Mouse (Mus musculus): ENCODE measurements around the gene Dlgap3. TPM values are rescaled to one million over a fixed set of nuclear protein-coding genes. Genes with fewer than 3 reads are reported as not detected.

Dlgap3 gene
- polyA plus RNA-seq, 1 experiment from 2014 or later, result 1.4 TPM

GRCm38 (mm10) chr4:127193378-127194155, 24.6 kb downstream of the Dlgap3 start:
- no peak overlapping the region for H3K4me3 ChIP-seq (ENCODE audit: low read depth, low read length)
- H3K4me1 ChIP-seq (ENCODE audit: control insufficient read depth, insufficient read depth, low read length), result no peaks in the 10 kb centered on the region
- DNase-seq (ENCODE audit: low spot score) (no peak), ATAC-seq (replicated peaks; ENCODE audit: insufficient number of reproducible peaks, low FRiP score, low TSS enrichment, low read depth) (no peak)
- H3K27ac ChIP-seq (replicated peaks; ENCODE audit: low read depth, low read length), result no peak overlapping the region
- no peaks in the 10 kb centered on the region for H3K27me3 ChIP-seq (ENCODE audit: control insufficient read depth, insufficient read depth, low read length)
- H3K9ac ChIP-seq (replicated peaks; ENCODE audit: low read length), result no peak overlapping the region
- H3K9me3 ChIP-seq (replicated peaks; ENCODE audit: control insufficient read depth, low read length), result no peaks in the 10 kb centered on the region
- 71% methylated on average over 14 of the region's 14 CpGs for WGBS
- no peak overlapping the region for H3K4me2 ChIP-seq (ENCODE audit: low read depth, low read length)
- H3K36me3 ChIP-seq (replicated peaks; ENCODE audit: control insufficient read depth, insufficient read depth, low read depth, low read length), result no peaks in the 10 kb centered on the region

DNA sequence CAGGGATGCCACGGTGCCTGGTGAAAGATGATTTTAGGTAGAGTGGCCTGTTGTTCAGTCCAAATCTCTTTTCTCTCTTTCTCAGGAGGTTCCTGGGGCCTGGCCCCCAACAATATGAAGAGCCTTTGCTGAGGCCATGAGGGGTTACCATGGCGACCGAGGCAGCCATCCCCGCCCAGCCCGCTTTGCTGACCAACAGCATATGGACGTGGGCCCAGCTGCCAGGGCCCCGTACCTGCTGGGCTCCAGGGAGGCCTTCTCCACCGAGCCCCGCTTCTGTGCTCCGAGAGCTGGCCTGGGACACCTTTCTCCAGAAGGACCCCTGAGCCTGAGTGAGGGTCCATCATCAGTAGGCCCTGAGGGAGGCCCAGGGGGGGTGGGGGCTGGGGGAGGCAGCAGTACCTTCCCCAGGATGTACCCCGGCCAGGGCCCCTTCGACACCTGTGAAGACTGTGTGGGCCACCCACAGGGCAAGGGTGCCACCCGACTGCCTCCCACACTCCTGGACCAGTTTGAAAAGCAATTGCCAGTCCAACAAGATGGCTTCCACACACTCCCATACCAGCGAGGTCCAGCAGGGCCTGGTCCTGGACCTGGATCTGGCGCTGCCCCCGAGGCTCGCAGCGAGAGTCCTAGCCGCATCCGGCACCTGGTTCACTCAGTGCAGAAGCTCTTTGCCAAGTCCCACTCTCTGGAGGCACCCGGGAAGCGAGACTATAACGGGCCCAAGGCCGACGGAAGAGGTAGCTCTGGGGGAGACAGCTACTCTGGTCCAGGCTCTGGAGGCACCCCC, 25.7 kb downstream of the Dlgap3 start:
- no peak for DNase-seq (ENCODE audit: low spot score)

GRCm38 (mm10) chr4:127198609-127199008, 29.6 kb downstream of the Dlgap3 start:
- Histone ChIP-seq H3K4me3 (ENCODE audit: low read depth, low read length) (no peak overlapping the region), H3K27ac (replicated peaks; ENCODE audit: low read depth, low read length) (no peak overlapping the region), H3K27me3 (ENCODE audit: control insufficient read depth, insufficient read depth, low read length) (no peaks in the 10 kb centered on the region), H3K36me3 (replicated peaks; ENCODE audit: control insufficient read depth, insufficient read depth, low read depth, low read length) (no peaks in the 10 kb centered on the region), H3K4me1 (ENCODE audit: control insufficient read depth, insufficient read depth, low read length) (no peaks in the 10 kb centered on the region), H3K9ac (replicated peaks; ENCODE audit: low read length) (no peak overlapping the region), H3K9me3 (replicated peaks; ENCODE audit: control insufficient read depth, low read length) (no peaks in the 10 kb centered on the region), H3K4me2 (ENCODE audit: low read depth, low read length) (no peak overlapping the region)
- ATAC-seq (replicated peaks; ENCODE audit: insufficient number of reproducible peaks, low FRiP score, low TSS enrichment, low read depth) (no peak), DNase-seq (ENCODE audit: low spot score) (no peak)
- 30% methylated on average over 6 of the region's 6 CpGs for WGBS

More for the DNA sequence above, 25.7 kb downstream of the Dlgap3 start:
- no peaks in the 10 kb centered on the region for H3K4me1 ChIP-seq (ENCODE audit: control insufficient read depth, insufficient read depth, low read length)
- no peaks in the 10 kb centered on the region for H3K27me3 ChIP-seq (ENCODE audit: control insufficient read depth, insufficient read depth, low read length)
- no peak overlapping the region for H3K27ac ChIP-seq (replicated peaks; ENCODE audit: low read depth, low read length)
- WGBS, result 83% methylated on average over 24 of the region's 25 CpGs
- H3K9ac ChIP-seq (replicated peaks; ENCODE audit: low read length), result no peak overlapping the region
- H3K9me3 ChIP-seq (replicated peaks; ENCODE audit: control insufficient read depth, low read length), result no peaks in the 10 kb centered on the region
- H3K36me3 ChIP-seq (replicated peaks; ENCODE audit: control insufficient read depth, insufficient read depth, low read depth, low read length), result no peaks in the 10 kb centered on the region
- no peak for ATAC-seq (replicated peaks; ENCODE audit: insufficient number of reproducible peaks, low FRiP score, low TSS enrichment, low read depth)
- H3K4me3 ChIP-seq (ENCODE audit: low read depth, low read length), result no peak overlapping the region
- no peak overlapping the region for H3K4me2 ChIP-seq (ENCODE audit: low read depth, low read length)

GRCm38 (mm10) chr4:127199406-127199805, 30.4 kb downstream of the Dlgap3 start:
- Histone ChIP-seq H3K9ac (replicated peaks; ENCODE audit: low read length) (no peak overlapping the region), H3K4me2 (ENCODE audit: low read depth, low read length) (no peak overlapping the region)
- no peak for ATAC-seq (replicated peaks; ENCODE audit: insufficient number of reproducible peaks, low FRiP score, low TSS enrichment, low read depth)

GRCm38 (mm10) chr4:127200164-127200722, 31.2 kb downstream of the Dlgap3 start:
- Histone ChIP-seq H3K4me3 (ENCODE audit: low read depth, low read length) (no peak overlapping the region), H3K4me1 (ENCODE audit: control insufficient read depth, insufficient read depth, low read length) (no peaks in the 10 kb centered on the region), H3K36me3 (replicated peaks; ENCODE audit: control insufficient read depth, insufficient read depth, low read depth, low read length) (no peaks in the 10 kb centered on the region), H3K4me2 (ENCODE audit: low read depth, low read length) (no peak overlapping the region), H3K27me3 (ENCODE audit: control insufficient read depth, insufficient read depth, low read length) (no peaks in the 10 kb centered on the region), H3K9ac (replicated peaks; ENCODE audit: low read length) (no peak overlapping the region), H3K9me3 (replicated peaks; ENCODE audit: control insufficient read depth, low read length) (no peaks in the 10 kb centered on the region), H3K27ac (replicated peaks; ENCODE audit: low read depth, low read length) (no peak overlapping the region)
- DNase-seq (ENCODE audit: low spot score) (no peak), ATAC-seq (replicated peaks; ENCODE audit: insufficient number of reproducible peaks, low FRiP score, low TSS enrichment, low read depth) (no peak)
- WGBS, result 91% methylated on average over 12 of the region's 12 CpGs

More at GRCm38 (mm10) chr4:127199406-127199805, 30.4 kb downstream of the Dlgap3 start:
- Histone ChIP-seq H3K27ac (replicated peaks; ENCODE audit: low read depth, low read length) (no peak overlapping the region), H3K4me1 (ENCODE audit: control insufficient read depth, insufficient read depth, low read length) (no peaks in the 10 kb centered on the region), H3K9me3 (replicated peaks; ENCODE audit: control insufficient read depth, low read length) (no peaks in the 10 kb centered on the region), H3K36me3 (replicated peaks; ENCODE audit: control insufficient read depth, insufficient read depth, low read depth, low read length) (no peaks in the 10 kb centered on the region), H3K4me3 (ENCODE audit: low read depth, low read length) (no peak overlapping the region), H3K27me3 (ENCODE audit: control insufficient read depth, insufficient read depth, low read length) (no peaks in the 10 kb centered on the region)
- WGBS, result 55% methylated on average over 12 of the region's 12 CpGs
- no peak for DNase-seq (ENCODE audit: low spot score)

GRCm38 (mm10) chr4:127200769-127201617, 32.0 kb downstream of the Dlgap3 start:
- Histone ChIP-seq H3K27me3 (ENCODE audit: control insufficient read depth, insufficient read depth, low read length) (no peaks in the 10 kb centered on the region), H3K4me3 (ENCODE audit: low read depth, low read length) (no peak overlapping the region), H3K36me3 (replicated peaks; ENCODE audit: control insufficient read depth, insufficient read depth, low read depth, low read length) (no peaks in the 10 kb centered on the region), H3K9ac (replicated peaks; ENCODE audit: low read length) (no peak overlapping the region), H3K4me2 (ENCODE audit: low read depth, low read length) (no peak overlapping the region), H3K9me3 (replicated peaks; ENCODE audit: control insufficient read depth, low read length) (no peaks in the 10 kb centered on the region), H3K27ac (replicated peaks; ENCODE audit: low read depth, low read length) (no peak overlapping the region), H3K4me1 (ENCODE audit: control insufficient read depth, insufficient read depth, low read length) (no peaks in the 10 kb centered on the region)
- DNase-seq (ENCODE audit: low spot score) (no peak), ATAC-seq (replicated peaks; ENCODE audit: insufficient number of reproducible peaks, low FRiP score, low TSS enrichment, low read depth) (no peak)
- WGBS, result 78% methylated on average over 13 of the region's 13 CpGs

- Histone ChIP-seq H3K4me2 (ENCODE audit: low read depth, low read length) (no peak overlapping the region), H3K36me3 (replicated peaks; ENCODE audit: control insufficient read depth, insufficient read depth, low read depth, low read length) (no peaks in the 10 kb centered on the region), H3K9me3 (replicated peaks; ENCODE audit: control insufficient read depth, low read length) (no peaks in the 10 kb centered on the region), H3K4me3 (ENCODE audit: low read depth, low read length) (no peak overlapping the region), H3K27me3 (ENCODE audit: control insufficient read depth, insufficient read depth, low read length) (no peaks in the 10 kb centered on the region), H3K4me1 (ENCODE audit: control insufficient read depth, insufficient read depth, low read length) (no peaks in the 10 kb centered on the region), H3K9ac (replicated peaks; ENCODE audit: low read length) (no peak overlapping the region), H3K27ac (replicated peaks; ENCODE audit: low read depth, low read length) (no peak overlapping the region)
- DNase-seq (ENCODE audit: low spot score) (no peak), ATAC-seq (replicated peaks; ENCODE audit: insufficient number of reproducible peaks, low FRiP score, low TSS enrichment, low read depth) (no peak)
- WGBS, result 83% methylated on average over 1 of the region's 1 CpGs
Measured at GRCm38 (mm10) chr4:127203081-127203480, 34.1 kb downstream of the Dlgap3 start.
